Mouse (Mus musculus): Measurements from ENCODE around the gene Atf6b. TPM values are rescaled to one million over a fixed set of nuclear protein-coding genes. Genes with fewer than 3 reads are reported as not detected.

Atf6b gene
- polyA plus RNA-seq, 1 experiment from 2014 or later = 88.4 TPM

DNA sequence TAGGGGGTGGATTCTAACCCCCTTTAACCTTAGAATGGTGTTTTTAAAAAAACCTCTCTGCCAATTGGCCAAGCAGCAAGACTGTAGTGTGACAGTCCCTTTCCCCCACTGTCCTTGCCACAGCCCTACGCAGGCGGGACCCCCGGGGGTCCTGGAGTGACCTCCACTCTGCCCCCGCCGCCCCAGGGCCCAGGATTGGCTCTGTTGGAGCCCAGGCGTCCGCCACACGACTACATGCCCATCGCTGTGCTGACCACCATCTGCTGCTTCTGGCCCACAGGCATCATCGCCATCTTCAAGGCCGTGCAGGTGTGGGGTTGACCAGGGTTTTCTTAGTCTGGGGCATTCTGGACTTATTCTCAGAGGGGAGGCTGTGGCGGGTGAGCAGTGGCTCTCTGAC, 15.3 kb upstream of the Atf6b start:
- ChIA-PET CTCF (no interaction called here), POLR2A (no interaction called here)
- H3K27me3 ChIP-seq = no peaks in the 10 kb centered on the region
- DNase-seq (ENCODE audit: low read depth, low spot score) = no peak
- ATAC-seq = no peak
- in situ Hi-C loops (cut with MboI; ENCODE audit: low pct_unique_long_range_greater_than_20kb) = loop anchor here (25.0 kb wide), 1 partner anchor 506 kb away; the partner anchor contains the start of genes Apom, Bag6 and D17H6S53E
- TF ChIP-seq CTCF (IDR thresholded peaks at IDR 0.05) = no peak

DNA sequence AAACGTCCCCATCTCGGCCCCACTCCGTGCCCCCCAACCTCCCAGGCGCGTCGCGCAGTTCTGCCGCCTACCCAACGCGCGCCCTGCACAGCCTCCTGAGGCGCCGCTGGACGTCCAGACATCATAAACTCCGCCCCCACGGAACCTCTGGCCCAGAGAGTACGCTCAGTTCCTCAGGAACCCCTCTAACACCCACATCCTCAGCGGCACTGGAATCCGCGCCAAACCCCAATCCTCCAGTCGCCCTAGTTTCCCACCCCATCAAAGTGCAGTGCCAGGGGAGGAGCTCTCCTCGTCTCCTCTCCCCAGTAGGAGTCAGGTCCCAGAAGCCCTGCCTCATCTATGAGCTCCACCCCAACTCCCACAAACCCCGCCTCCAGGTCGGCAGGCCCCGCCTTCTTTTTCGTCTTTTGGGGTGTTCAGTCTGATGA, 14.7 kb upstream of the Atf6b start:
- H3K27me3 ChIP-seq = no peaks in the 10 kb centered on the region
- DNase-seq (ENCODE audit: low read depth, low spot score) (no peak), ATAC-seq (no peak)
- in situ Hi-C loops (cut with MboI; ENCODE audit: low pct_unique_long_range_greater_than_20kb) = loop anchor here (25.0 kb wide), 1 partner anchor 505 kb away; the partner anchor contains the start of genes Apom, Bag6 and D17H6S53E
- ChIA-PET POLR2A (no interaction called here), CTCF (no interaction called here)
- no peak for TF ChIP-seq CTCF (IDR thresholded peaks at IDR 0.05)

DNA sequence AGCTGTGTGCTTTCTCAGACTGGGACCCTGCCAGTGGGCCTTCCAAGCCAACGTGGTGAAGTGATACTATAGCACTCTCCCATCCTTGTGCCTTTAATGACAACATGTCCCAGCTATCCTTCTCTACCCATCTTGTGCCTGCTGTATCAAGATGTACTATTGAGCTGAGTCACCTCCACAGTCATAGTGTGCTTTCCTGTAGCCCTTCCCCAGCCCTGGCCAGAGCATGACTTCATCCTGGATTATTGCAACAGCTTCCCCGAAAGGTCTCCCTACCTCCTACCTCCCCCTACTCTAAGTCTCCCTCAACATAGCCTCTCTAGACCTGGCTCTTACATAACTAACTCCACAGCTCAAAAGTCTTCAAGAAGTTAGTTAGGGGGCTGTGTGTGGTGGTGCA, 11.3 kb upstream of the Atf6b start:
- POLR2A ChIA-PET = interaction anchor here (0.6 kb wide), 2 partner anchors 42 to 279 kb away, joined by 3 read pairs; no protein-coding TSS in a partner anchor
- DNase-seq (ENCODE audit: low read depth, low spot score) (no peak), ATAC-seq (peak; percentile 57)
- in situ Hi-C loops (cut with MboI; ENCODE audit: low pct_unique_long_range_greater_than_20kb) = loop anchor here (25.0 kb wide), 1 partner anchor 502 kb away; the partner anchor contains the start of genes Apom, Bag6 and D17H6S53E
- CTCF ChIA-PET = interaction anchor here (1.1 to 1.5 kb wide), 2 partner anchors 9 to 16 kb away, joined by 4 to 5 read pairs; partner anchors contain the start of gene Fkbpl
- TF ChIP-seq CTCF (IDR thresholded peaks at IDR 0.05) = no peak
- no peaks in the 10 kb centered on the region for H3K27me3 ChIP-seq

DNA sequence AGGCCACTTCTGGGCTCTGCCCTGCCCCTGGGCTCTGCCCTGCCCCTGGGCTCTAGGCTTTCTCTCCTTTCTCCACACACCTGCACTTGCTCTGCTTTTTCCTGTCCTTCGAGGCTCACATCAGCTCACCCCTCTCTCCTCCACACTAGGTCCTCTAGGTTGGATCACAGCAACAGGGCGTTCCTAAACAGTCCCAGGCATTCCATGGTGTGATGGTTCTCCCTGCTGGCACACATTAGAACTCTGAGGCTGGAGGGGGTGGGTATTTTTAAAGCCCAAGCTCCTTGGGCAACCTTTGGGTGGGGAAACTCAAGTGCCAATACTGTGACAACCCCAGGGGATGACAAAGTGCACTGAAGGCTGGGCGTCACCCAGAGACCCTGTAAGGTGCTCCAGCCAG, 9.5 kb upstream of the Atf6b start:
- DNase-seq (ENCODE audit: low read depth, low spot score) (no peak), ATAC-seq (no peak)
- POLR2A ChIA-PET = no interaction called here
- no peak for TF ChIP-seq CTCF (IDR thresholded peaks at IDR 0.05)
- in situ Hi-C loops (cut with MboI; ENCODE audit: low pct_unique_long_range_greater_than_20kb) = loop anchor here (25.0 kb wide), 1 partner anchor 500 kb away; the partner anchor contains the start of genes Apom, Bag6 and D17H6S53E
- CTCF ChIA-PET = no interaction called here
- H3K27me3 ChIP-seq = no peaks in the 10 kb centered on the region

DNA sequence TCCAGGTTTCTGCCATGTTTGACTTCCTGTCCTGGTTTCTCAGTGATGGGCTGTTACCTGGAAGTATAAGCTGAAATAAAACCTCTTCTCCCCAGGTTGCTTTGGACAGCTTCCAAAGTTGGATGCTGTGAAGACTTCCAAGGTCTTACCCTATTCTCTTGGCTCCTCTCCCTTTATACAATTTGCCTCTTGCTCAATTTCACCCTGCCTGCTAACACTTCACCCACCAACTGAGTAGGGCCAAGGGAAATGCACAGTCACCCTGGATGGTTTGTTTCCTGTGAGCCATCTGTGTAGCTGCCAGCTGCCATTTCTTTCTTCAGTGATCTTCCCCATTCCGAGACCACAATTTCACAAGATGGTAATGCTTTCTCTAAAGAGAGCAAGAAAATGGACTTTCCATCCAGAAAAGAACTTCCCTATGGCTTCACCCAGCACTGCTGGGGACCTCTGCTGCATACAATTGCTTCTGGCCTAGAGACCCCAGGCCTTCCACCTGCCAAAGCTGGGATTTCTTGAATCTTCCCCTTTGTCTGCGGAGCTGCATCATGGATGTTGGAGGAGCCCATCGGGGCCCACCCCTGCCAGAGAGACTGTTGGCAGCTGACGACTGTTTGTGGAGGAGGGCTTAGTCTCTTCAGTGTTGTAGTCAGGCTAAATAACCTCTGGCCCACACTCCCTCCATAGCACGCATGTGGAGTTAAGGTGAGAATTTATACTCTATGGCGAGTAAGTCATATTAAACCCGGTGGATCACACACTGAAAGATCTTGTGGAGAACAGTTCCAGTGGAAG, 7.3 kb upstream of the Atf6b start:
- CTCF ChIA-PET = interaction anchor here (1.8 kb wide), 1 partner anchor 11 kb away, joined by 4 read pairs; the partner anchor contains the start of genes Ppt2 and Prrt1
- TF ChIP-seq CTCF (IDR thresholded peaks at IDR 0.05) = no peak
- H3K27me3 ChIP-seq = no peaks in the 10 kb centered on the region
- no peak for DNase-seq (ENCODE audit: low read depth, low spot score)
- in situ Hi-C loops (cut with MboI; ENCODE audit: low pct_unique_long_range_greater_than_20kb) = loop anchor here (25.0 kb wide), 1 partner anchor 498 kb away; the partner anchor contains the start of genes Apom, Bag6 and D17H6S53E
- ATAC-seq = no peak
- POLR2A ChIA-PET = interaction anchor here (1.1 to 2.0 kb wide), 2 partner anchors 12 to 20 kb away, joined by 5 to 7 read pairs; partner anchors contain the start of gene Ppt2

DNA sequence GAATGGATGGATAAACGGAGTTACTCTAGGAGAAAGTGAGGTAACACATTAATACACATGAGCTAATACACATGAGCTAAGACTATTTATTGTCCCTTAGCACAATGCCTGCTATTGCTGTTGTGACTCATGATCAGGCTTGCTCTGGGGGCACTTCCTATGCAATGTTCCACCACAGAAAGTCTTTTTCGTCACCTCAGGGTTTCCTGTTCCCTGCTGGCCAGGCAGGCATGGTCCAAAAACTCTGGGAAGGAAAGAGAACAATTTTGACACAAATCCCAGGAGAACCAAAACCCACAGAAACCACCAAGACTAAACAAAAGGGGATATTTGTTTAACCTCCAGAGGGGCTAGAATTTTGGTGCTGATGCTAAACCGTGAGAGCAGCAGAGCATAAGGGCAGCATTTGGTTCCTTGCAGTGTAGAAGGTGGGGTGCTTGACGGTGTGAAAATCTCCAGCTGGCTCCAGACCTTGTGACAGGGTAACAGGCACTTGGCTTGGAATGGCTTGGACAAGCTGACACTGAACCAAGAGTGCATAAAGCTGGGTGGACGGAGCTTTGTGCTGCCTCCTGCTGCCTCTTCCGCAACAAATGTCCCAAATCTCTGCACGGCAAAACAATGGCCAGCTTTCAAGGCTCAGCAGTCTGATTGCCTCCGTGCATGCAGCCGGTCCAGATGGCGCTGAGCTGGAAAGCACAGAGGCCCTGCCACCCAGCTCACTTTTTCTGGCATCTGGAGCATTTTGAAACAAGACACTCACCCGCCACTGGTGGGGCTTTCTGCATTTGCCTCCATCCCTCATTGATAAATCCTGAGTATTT, 6.0 kb upstream of the Atf6b start:
- DNase-seq (ENCODE audit: low read depth, low spot score) (peak; percentile 70), ATAC-seq (peak; percentile 58)
- in situ Hi-C loops (cut with MboI; ENCODE audit: low pct_unique_long_range_greater_than_20kb) = loop anchor here (25.0 kb wide), 1 partner anchor 496 kb away; the partner anchor contains the start of genes Apom, Bag6 and D17H6S53E
- H3K27me3 ChIP-seq = no peaks in the 10 kb centered on the region
- ChIA-PET POLR2A (interaction anchor here (1.1 to 2.0 kb wide), 2 partner anchors 13 to 21 kb away, joined by 4 to 7 read pairs; no protein-coding TSS in a partner anchor), CTCF (interaction anchor here (1.2 to 1.8 kb wide), 3 partner anchors 9 to 14 kb away, joined by 3 to 4 read pairs (median 4); partner anchors contain the start of genes Ppt2 and Prrt1)
- TF ChIP-seq CTCF (IDR thresholded peaks at IDR 0.05) = no peak

DNA sequence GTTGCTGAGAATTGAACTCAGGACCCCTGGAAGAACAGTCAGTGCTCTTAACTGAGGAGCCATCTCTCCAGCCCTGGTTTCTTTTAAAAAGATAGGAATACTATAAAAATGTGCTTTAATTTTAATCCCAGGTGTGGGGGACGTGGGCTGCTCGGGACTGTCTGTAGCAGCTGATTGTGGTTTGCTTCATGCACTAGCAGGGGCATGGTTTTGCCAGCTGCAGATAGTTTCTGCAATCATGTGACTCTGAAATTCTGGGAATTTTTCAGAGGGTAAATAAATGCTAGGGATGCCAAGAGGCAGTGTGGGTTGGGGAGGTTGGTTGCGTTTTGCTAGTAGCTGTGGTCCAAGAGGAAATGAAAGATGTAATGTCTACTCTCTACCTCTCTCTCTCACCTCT, 5.0 kb upstream of the Atf6b start:
- in situ Hi-C loops (cut with MboI; ENCODE audit: low pct_unique_long_range_greater_than_20kb) = loop anchor here (25.0 kb wide), 1 partner anchor 495 kb away; the partner anchor contains the start of genes Apom, Bag6 and D17H6S53E
- ATAC-seq (no peak), DNase-seq (ENCODE audit: low read depth, low spot score) (no peak)
- ChIA-PET POLR2A (interaction anchor here (1.1 to 1.3 kb wide), 2 partner anchors 14 to 55 kb away, joined by 4 read pairs; no protein-coding TSS in a partner anchor), CTCF (interaction anchor here (1.2 kb wide), 1 partner anchor 8 kb away, joined by 3 read pairs; no protein-coding TSS in a partner anchor)
- no peak for TF ChIP-seq CTCF (IDR thresholded peaks at IDR 0.05)
- no peaks in the 10 kb centered on the region for H3K27me3 ChIP-seq

DNA sequence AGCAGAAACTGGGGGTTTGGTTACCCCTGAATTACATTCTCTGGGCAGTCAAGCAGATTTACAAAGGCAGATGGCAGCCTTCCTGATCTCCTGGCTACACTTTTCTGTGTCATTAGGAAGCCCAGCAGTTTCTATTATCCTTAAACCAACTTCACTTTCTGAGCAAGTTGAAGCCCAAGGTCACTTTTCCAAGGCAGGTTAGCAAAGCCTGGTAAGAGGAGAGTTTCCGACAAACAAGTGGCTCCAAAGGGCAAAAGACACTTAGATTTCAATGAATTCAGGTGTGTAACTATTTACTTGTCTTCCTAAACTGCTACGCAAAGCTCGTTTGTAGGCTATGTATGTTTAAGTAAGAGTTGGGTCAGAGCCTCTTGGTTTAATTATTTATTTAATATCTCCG, 3.6 kb upstream of the Atf6b start:
- ChIA-PET CTCF (interaction anchor here (1.3 to 1.9 kb wide), 2 partner anchors 17 to 25 kb away, joined by 3 to 6 read pairs; no protein-coding TSS in a partner anchor), POLR2A (no interaction called here)
- DNase-seq (ENCODE audit: low read depth, low spot score) = no peak
- no peak for ATAC-seq
- H3K27me3 ChIP-seq = no peaks in the 10 kb centered on the region
- TF ChIP-seq CTCF (IDR thresholded peaks at IDR 0.05) = no peak
- in situ Hi-C loops (cut with MboI; ENCODE audit: low pct_unique_long_range_greater_than_20kb) = loop anchor here (25.0 kb wide), 1 partner anchor 494 kb away; the partner anchor contains the start of genes Apom, Bag6 and D17H6S53E

DNA sequence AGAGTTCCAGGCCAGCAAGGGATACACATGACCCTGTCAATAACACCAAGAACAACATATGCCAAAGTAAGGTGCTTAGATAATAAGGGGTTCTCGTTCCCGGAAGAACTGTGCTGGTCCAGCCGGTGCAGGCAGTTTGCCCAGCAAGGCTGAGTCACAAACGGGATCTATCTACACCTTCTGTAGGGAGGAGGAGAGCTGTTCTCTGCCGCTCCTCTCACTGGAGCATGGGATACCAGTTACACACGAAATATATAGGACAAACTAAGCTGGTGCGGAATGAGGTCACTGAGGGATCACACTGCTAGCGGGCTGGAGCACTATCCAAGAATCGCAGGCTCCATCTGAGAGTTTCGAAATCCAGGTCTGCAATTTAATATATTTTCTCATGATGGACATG, 3.0 kb upstream of the Atf6b start:
- ATAC-seq (no peak), DNase-seq (ENCODE audit: low read depth, low spot score) (no peak)
- TF ChIP-seq CTCF (IDR thresholded peaks at IDR 0.05) = no peak
- CTCF ChIA-PET = interaction anchor here (0.6 to 1.9 kb wide), 6 partner anchors 8 to 68 kb away, joined by 3 to 6 read pairs (median 4); partner anchors contain the start of genes Ppt2 and Prrt1
- in situ Hi-C loops (cut with MboI; ENCODE audit: low pct_unique_long_range_greater_than_20kb) = loop anchor here (25.0 kb wide), 1 partner anchor 493 kb away; the partner anchor contains the start of genes Apom, Bag6 and D17H6S53E
- no peaks in the 10 kb centered on the region for H3K27me3 ChIP-seq
- POLR2A ChIA-PET = interaction anchor here (1.0 kb wide), 1 partner anchor 42 kb away, joined by 3 read pairs; no protein-coding TSS in a partner anchor

All from Patski (cell line).